Mouse (Mus musculus): ENCODE results near the gene Riiad1. TPM values are rescaled to one million over a fixed set of nuclear protein-coding genes. Genes with fewer than 3 reads are reported as not detected.

The Riiad1 gene
- total and polyA plus RNA-seq, 3 experiments = not detected

- peaks cover 1% of the 10 kb centered on the region for H3K27me3 ChIP-seq (replicated peaks)
These were observed 37.1 kb downstream of the Riiad1 start, which contains the start of gene Mrpl9 for GRCm38 (mm10) chr3:94442951-94443596. Gene Mrpl9 (plus strand): TSS chr3:94443318.

GRCm38 (mm10) chr3:94441182-94441581 lies 39.0 kb downstream of the Riiad1 start:
- peaks cover 6 to 14% of the 10 kb centered on the region in 2 experiments; a peak in 3 of 4 replicates for H3K4me1 ChIP-seq (ENCODE audit: control insufficient read depth in 1 of 2, insufficient read depth in 2 of 2)
- no peaks in the 10 kb centered on the region for H3K9me3 ChIP-seq (replicated peaks; ENCODE audit: low read length)
- dilution Hi-C loops (cut with MboI; ENCODE audit: extremely low pct_ligation_motif_present, extremely low pct_unique_long_range_greater_than_20kb, low sequenced_read_pairs) = no loop called here
- H3K4me2 ChIP-seq (ENCODE audit: insufficient read depth, low read depth, poor library complexity, severe bottlenecking) = no peak overlapping the region
- H3K4me3 ChIP-seq (replicated peaks in 1 of 3; ENCODE audit: low read depth in 2 of 3, low read length in 2 of 3, poor library complexity in 1 of 3) = no peak overlapping the region
- DNase-seq (ENCODE audit: extremely low read depth) = peak; percentile 47
- in situ Hi-C loops (cut with MboI; ENCODE audit: low pct_ligation_motif_present, low pct_unique_long_range_greater_than_20kb, low sequenced_read_pairs) = no loop called here
- H3K36me3 ChIP-seq (replicated peaks in 1 of 2; ENCODE audit: control insufficient read depth in 1 of 2, insufficient read depth in 1 of 2, low read length in 1 of 2) = peaks cover 11 to 20% of the 10 kb centered on the region in 2 experiments
- H3K27ac ChIP-seq (ENCODE audit: insufficient read depth, low read depth) = no peak overlapping the region
- H3K27me3 ChIP-seq (replicated peaks) = peaks cover 1% of the 10 kb centered on the region
- peaks cover 15% of the 10 kb centered on the region for H3K79me2 ChIP-seq (replicated peaks; ENCODE audit: control insufficient read depth, extremely low read depth, insufficient read depth, poor library complexity, severe bottlenecking)
- TF ChIP-seq CHD2 (IDR thresholded peaks at IDR 0.05; ENCODE audit: low read length) = no peak
- TF ChIP-seq NELFE (IDR thresholded peaks at IDR 0.05; ENCODE audit: low read depth, low read length) = no peak
- TF ChIP-seq UBTF (IDR thresholded peaks at IDR 0.05; ENCODE audit: low read depth, low read length) = no peak
- TF ChIP-seq MXI1 (IDR thresholded peaks at IDR 0.05; ENCODE audit: low read depth, low read length) = no peak
- no peak for TF ChIP-seq MAZ (IDR thresholded peaks at IDR 0.05; ENCODE audit: low read depth, low read length)
- no peak for TF ChIP-seq POLR2A (IDR thresholded peaks at IDR 0.05; ENCODE audit: low read depth, low read length)
- peak; percentile 34 for TF ChIP-seq SMC3 (IDR thresholded peaks at IDR 0.05; ENCODE audit: low read depth, low read length)
- TF ChIP-seq RAD21 (IDR thresholded peaks at IDR 0.05; ENCODE audit: low read depth, low read length) = peak; percentile 20
- TF ChIP-seq MEF2A (IDR thresholded peaks at IDR 0.05; ENCODE audit: borderline replicate concordance, low read depth, low read length) = no peak
- peak; percentile 49 to 60 for TF ChIP-seq CTCF (conservative IDR thresholded peaks at IDR 0.05 in 1 of 2, IDR thresholded peaks at IDR 0.05 in 1 of 2; ENCODE audit: low read depth in 2 of 2, low read length in 2 of 2)
- H3K9ac ChIP-seq (ENCODE audit: insufficient read depth, low read depth) = no peak overlapping the region

More at GRCm38 (mm10) chr3:94442951-94443596, 37.1 kb downstream of the Riiad1 start, which contains the start of gene Mrpl9:
- Histone ChIP-seq H3K9me3 (replicated peaks; ENCODE audit: low read length) (peaks cover 4% of the 10 kb centered on the region), H3K9ac (ENCODE audit: insufficient read depth, low read depth) (peak within 1 kb of the TSS; percentile 75), H3K36me3 (replicated peaks in 1 of 2; ENCODE audit: control insufficient read depth in 1 of 2, insufficient read depth in 1 of 2, low read length in 1 of 2) (peaks cover 27 to 38% of the 10 kb centered on the region in 2 experiments), H3K4me1 (ENCODE audit: control insufficient read depth in 1 of 2, insufficient read depth in 2 of 2) (peaks cover 6 to 14% of the 10 kb centered on the region in 2 experiments; a peak in 3 of 4 replicates), H3K79me2 (replicated peaks; ENCODE audit: control insufficient read depth, extremely low read depth, insufficient read depth, poor library complexity, severe bottlenecking) (peaks cover 15% of the 10 kb centered on the region), H3K4me2 (ENCODE audit: insufficient read depth, low read depth, poor library complexity, severe bottlenecking) (peak within 1 kb of the TSS; percentile 71), H3K4me3 (replicated peaks in 1 of 3; ENCODE audit: low read depth in 2 of 3, low read length in 2 of 3, poor library complexity in 1 of 3) (peak within 1 kb of the TSS; percentile 93 to 98 (median 96)), H3K27ac (ENCODE audit: insufficient read depth, low read depth) (peak within 1 kb of the TSS; percentile 2; the same call in 1 of the 2 replicates)
- in situ Hi-C loops (cut with MboI; ENCODE audit: low pct_ligation_motif_present, low pct_unique_long_range_greater_than_20kb, low sequenced_read_pairs) (no loop called here), dilution Hi-C loops (cut with MboI; ENCODE audit: extremely low pct_ligation_motif_present, extremely low pct_unique_long_range_greater_than_20kb, low sequenced_read_pairs) (no loop called here)
- peak; percentile 93 for DNase-seq (ENCODE audit: extremely low read depth)
- TF ChIP-seq TCF12 (IDR thresholded peaks at IDR 0.05; ENCODE audit: low read depth, low read length) (peak; percentile 95), NRF1 (IDR thresholded peaks at IDR 0.05; ENCODE audit: low read depth, low read length) (peak; percentile 99), USF1 (IDR thresholded peaks at IDR 0.05; ENCODE audit: low read depth, low read length) (no peak), BHLHE40 (IDR thresholded peaks at IDR 0.05; ENCODE audit: low read depth, low read length) (no peak), JUN (IDR thresholded peaks at IDR 0.05; ENCODE audit: insufficient read depth, low read depth, low read length) (no peak), ETS1 (conservative IDR thresholded peaks at IDR 0.05; ENCODE audit: low read depth, low read length) (no peak; the same call in 1 of the 2 replicates), CHD1 (IDR thresholded peaks at IDR 0.05; ENCODE audit: low read depth, low read length) (no peak), ZMIZ1 (IDR thresholded peaks at IDR 0.05; ENCODE audit: low read depth, low read length) (peak; percentile 89), ZNF384 (IDR thresholded peaks at IDR 0.05; ENCODE audit: low read depth, low read length) (peak; percentile 99), ELF1 (IDR thresholded peaks at IDR 0.05; ENCODE audit: low read depth, low read length) (peak; percentile 88), MAFK (IDR thresholded peaks at IDR 0.05; ENCODE audit: insufficient replicate concordance, low read length) (no peak), POLR2AphosphoS2 (IDR thresholded peaks at IDR 0.05; ENCODE audit: low read depth, low read length) (peak; percentile 66; the same call in 1 of the 2 replicates), SIN3A (IDR thresholded peaks at IDR 0.05; ENCODE audit: low read length) (peak; percentile 62), MAX (IDR thresholded peaks at IDR 0.05; ENCODE audit: low read length) (peak; percentile 90), HCFC1 (IDR thresholded peaks at IDR 0.05; ENCODE audit: low read depth, low read length) (peak; percentile 84), TBP (conservative IDR thresholded peaks at IDR 0.05; ENCODE audit: low read depth, low read length) (peak; percentile 85), USF2 (conservative IDR thresholded peaks at IDR 0.05; ENCODE audit: low read depth, low read length) (no peak), KAT2A (IDR thresholded peaks at IDR 0.05; ENCODE audit: insufficient replicate concordance, low read length) (peak; percentile 74; the same call in 1 of the 2 replicates), PAX5 (IDR thresholded peaks at IDR 0.05; ENCODE audit: low read length) (no peak), POLR2A (IDR thresholded peaks at IDR 0.05; ENCODE audit: low read depth, low read length) (peak; percentile 97), MYC (IDR thresholded peaks at IDR 0.05; ENCODE audit: low read depth, low read length) (0 out of 2 replicates have a peak, but pooled peaks have one; percentile 41), IRF4 (IDR thresholded peaks at IDR 0.05; ENCODE audit: low read depth, low read length) (peak; percentile 44), NELFE (IDR thresholded peaks at IDR 0.05; ENCODE audit: low read depth, low read length) (peak; percentile 97), MXI1 (IDR thresholded peaks at IDR 0.05; ENCODE audit: low read depth, low read length) (peak; percentile 63), UBTF (IDR thresholded peaks at IDR 0.05; ENCODE audit: low read depth, low read length) (no peak), GABPA (IDR thresholded peaks at IDR 0.05; ENCODE audit: insufficient replicate concordance, low read depth, low read length) (no peak), MEF2A (IDR thresholded peaks at IDR 0.05; ENCODE audit: borderline replicate concordance, low read depth, low read length) (0 out of 2 replicates have a peak, but pooled peaks have one; percentile 30), MAZ (IDR thresholded peaks at IDR 0.05; ENCODE audit: low read depth, low read length) (0 out of 2 replicates have a peak, but pooled peaks have one; percentile 52), E2F4 (IDR thresholded peaks at IDR 0.05; ENCODE audit: insufficient replicate concordance, low read depth, low read length) (no peak), ZKSCAN1 (IDR thresholded peaks at IDR 0.05; ENCODE audit: borderline replicate concordance, low read depth, low read length) (no peak)
